Mouse (Mus musculus) ovary, postnatal 10 days (tissue): ENCODE measurements at regions not wholly inside any gene's neighbourhood (a gene's known extent, or its start where the extent isn't known, plus 50 kb on each side); places are given as distances from the start of the nearest gene placed in this dataset.

Experiments
- DNase-seq: peaks from one replicate; pipeline ENCODE4 v3.0.0; 2022; ENCODE audit warnings: low spot score

DNA sequence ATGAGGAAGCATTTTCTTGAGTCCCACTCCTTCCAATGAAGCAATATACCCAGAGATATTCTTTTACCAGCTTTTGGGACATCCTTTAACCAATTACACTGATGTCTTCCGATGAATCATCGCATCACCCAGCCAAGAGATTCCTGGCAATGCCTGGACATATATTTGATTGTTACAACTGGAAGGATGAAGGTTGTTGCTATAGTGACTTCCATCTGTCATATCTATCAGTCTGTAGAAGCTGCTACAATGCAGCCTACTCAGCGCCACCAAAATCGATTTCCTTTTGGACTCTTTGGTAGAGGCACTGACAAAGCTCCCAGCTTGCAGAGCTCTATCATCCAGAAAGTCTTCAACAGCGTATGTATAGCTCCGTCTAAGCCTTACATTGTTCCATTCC, 661.0 kb upstream of the Sox9 start:
- DNase-seq: no peak

DNA sequence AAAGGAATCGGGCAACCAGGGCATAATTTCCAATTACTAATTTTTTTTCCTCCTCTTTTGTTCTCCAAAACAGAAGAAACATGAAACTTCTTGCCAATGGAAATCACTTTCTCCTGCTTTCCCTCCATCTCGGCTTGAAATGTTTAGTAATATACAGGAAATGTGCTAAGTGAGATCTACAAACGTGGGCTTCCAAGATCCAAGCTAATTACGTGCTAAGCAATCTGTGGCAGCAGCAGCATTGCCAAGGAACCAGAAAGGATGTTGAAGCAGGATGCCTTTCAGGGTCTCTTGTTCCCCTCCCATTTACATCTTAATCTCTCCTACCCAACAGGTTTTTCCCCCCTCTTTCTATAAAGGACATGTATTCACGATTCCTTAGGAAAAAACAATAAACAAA, 660.2 kb upstream of the Sox9 start:
- DNase-seq: no peak

DNA sequence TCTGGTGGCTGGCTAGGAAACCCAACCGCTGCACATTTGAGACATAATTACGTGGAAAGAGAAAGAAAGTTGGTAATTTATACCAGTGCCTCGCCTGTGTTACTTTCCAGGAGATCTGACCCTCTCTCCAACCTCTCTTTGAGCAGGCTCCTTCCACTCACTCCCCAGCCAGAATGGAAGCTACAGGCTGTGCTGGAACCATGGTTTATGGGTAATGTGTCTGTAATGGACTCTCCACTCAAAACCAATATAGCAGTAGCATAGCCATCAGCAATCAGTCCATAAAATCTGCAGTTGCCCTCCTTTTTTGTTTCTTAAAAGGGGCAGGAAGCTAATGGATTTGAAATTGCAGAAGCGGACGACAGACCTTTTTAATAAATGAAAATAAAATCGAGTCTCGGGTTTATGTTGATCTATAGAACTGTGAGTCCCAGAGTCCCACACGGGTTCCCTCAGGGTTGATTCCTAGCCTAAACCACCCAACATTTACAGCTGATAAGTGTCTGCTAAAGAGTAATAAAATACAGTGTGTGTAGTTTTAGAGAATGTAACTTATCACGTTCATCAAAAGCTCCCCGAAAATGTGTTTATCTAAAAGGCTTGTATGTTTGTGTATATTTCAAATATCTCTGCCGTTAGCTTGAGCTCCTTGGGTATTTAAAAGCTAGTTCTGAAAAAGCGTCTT, 656.6 kb upstream of the Sox9 start:
- no peak for DNase-seq

DNA sequence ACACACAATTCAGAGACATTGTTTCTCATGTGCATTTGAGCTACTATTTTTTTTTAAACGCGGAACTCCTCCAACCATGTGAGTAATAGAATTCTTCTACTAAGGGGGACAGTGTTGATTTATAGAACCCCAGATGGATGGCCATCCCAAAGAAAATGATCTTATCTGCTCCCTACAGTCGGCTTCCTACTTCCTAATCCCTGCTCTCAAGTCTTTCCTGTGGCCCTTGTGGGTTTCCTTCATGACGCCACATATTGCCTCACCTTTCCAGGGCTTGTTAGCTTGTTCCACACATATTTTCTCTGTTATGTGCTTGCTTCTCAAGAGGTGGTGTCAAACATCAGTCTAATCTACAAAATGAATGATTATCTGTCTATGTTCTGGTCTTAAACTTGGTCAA, 651.9 kb upstream of the Sox9 start:
- DNase-seq: no peak

DNA sequence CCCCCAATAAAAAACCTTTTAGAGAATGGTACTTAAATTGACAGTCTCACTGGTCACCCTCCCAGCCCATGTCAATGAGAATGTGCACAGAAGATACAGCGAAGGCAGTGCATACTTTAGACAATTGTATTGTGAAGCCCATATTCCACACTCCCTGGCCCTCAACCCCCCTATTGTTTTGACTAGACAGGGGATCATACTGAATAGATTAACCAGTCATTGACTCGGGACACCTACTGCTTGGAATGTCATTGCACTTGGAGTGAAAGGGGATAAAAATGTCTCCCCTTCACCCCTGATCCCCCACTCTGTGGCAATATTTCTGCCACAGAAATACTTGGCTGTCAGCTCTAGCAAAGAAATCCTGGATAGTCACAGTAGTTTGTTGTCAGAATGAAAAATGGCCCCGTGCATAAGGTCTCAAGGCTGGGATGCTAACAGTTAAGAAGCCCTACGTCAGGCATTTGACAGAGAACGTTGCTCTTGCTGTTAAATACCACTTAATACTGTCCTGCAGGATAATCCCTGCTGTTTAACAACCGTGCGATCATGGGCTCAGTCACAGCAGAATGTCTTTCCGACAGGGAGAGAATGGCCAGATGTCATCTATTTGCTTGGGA, 644.5 kb upstream of the Sox9 start:
- DNase-seq: no peak

DNA sequence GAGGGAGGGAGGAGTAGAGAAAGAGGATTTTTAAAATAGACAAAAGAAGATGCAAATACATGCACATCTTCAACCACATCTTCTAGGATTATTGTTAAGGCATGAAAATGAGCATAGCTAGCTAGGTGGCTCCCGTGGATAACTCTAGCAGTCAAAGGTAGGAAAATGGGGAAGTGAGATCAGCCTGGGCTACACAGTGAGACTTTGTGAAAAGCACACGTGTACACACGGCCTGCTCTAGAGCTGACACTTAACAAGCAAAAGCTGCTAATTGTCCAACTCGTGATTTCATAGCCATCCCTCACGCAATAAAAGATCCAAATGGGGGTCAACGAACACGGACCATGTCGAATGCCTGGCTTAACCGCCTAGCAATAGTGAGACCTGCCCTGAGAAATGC, 642.0 kb upstream of the Sox9 start:
- no peak for DNase-seq

DNA sequence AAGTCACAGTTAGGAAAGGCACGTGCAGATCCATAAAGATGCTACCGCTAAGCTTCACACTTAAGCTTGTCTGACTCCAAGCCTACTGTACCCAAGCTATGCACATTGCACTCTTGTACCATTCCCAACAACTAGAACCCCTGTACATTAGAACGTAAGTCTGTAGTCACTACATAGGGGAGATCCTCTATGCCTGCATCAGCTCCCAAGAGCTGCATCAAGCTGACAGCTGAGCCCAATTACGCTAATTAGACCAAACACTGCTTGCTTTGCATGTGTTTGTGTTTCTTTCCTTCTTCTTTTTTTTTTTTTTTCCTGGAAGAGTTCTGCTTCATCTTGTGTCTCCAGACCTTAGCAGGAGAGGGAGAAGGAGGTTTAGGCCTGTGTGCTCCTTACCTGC, 641.5 kb upstream of the Sox9 start:
- no peak for DNase-seq

GRCm38 (mm10) chr11:112140912-112141311, 641.1 kb upstream of the Sox9 start:
- DNase-seq: no peak

GRCm38 (mm10) chr11:112152051-112152450, 630.0 kb upstream of the Sox9 start:
- no peak for DNase-seq

- DNase-seq: no peak
Measured at GRCm38 (mm10) chr11:112153198-112153597, 628.8 kb upstream of the Sox9 start.

DNA sequence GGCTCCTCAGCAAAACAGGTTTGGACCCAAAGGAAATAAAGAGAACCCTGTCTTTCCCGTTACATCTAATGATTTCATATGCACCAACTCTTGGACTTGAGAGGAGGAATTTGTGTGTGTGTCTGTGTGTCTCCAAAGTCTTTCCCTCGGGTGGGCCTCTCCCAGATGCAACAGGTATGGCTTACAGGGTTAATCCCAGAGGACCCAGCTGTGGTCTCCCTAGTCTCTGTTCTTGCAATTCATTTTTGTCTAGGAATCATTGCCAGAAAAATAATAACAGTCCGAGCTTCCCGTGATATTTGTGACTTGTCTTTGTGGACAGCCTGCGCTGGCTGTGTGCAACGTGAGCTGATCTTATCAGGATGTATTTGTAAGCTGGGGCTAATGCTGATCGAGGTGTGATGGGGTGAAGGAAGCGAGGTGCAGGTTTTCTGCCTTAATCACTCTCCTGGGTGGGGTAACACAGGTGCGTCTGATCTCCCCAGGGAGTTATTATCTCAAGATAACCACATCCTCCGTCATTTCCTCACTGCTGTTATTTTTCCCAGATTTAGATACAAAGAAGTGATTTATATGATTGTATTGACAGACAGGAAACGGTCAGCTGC, 627.2 kb upstream of the Sox9 start:
- DNase-seq: no peak

DNA sequence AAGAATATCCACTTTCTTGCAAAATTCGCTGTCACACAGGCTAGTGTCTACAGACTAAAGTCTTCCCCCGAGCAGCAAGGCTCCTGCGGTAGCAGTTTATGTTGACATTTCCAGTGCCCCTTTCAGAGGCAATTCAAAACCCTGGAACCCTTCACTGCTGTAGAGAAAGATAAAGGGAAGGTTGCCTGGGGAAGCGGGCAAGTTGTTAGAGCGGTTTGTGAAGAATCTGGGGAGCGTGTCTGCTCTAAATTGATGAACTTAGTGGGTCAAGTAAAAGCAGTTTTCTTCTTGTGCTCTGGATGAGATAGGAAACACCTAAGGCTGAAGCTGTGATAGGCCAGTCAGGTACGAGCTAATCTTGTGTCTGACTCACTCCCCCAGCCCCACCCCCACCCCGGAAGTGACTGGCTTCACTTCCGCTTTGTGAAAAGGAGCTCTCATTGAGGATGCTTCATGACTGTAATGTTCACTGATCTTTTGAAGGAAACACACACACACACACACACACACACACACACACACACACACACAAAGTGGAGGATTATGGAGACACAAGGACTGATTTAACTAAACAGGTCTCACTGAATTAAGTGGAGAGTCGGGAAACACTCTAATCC, 626.6 kb upstream of the Sox9 start:
- DNase-seq: no peak

DNA sequence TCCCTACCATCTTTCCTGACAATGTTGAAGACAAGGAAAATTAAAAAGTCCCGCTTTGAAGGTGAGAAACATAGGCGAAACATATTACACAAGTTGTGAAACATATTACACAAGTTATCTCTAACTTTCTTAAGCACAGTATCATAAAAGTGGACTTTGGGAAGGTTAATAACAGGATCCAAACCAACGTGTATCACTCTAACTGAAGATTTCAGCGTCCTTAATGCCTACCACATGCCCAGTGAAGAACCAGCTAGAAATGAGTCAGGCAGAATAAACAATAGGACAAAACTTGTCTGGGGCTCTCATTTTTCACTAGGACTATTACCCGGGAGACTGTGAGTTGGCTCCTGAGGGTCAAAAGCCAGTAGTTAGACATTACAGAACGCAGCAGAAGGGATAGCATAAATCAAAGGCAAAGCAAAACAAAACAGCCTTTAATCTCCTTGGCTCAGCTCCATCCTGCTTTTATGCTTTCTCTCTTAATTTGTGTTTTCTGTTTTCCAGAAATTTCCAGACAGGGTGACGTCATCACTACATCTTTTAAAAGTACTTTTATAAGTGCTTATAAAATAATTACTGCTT, 618.3 kb upstream of the Sox9 start:
- DNase-seq: no peak

DNA sequence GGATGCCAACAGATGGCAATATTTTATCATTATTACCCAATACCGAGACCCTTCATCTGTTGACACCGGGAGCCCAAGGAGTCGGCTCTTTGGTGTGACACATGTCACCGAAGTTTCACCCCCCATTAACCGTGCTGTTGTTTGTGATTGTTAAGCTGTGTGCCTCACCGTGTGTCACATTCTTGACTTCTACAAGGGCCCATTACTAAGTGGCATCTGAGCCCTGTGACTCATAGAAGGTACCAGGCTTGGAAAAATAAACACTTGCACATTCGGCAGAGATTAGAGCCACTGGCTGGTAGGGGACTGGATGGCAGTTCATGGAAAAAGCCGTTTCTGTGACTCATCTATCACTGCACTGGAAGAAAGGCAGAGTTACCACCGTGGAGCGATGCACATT, 608.4 kb upstream of the Sox9 start:
- no peak for DNase-seq

DNA sequence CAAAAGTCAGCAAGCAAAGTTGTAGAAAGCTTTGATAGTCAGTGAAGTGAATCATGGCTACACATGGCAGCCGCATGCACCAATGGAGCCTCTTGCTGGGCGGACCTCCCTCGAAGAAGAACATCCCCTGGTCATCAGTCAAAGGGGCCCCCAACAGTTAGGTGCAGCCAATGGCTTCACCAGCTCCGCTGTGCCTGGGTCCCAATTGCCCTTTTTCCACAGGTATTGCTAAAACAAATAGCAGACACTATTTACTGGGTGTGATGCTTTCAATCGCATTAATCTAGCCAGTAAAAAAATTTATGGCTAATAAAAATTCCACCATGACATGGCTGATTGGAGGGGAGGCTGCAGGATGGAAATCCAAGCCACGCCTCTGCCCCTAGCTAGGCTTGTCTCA, 606.7 kb upstream of the Sox9 start:
- no peak for DNase-seq

DNA sequence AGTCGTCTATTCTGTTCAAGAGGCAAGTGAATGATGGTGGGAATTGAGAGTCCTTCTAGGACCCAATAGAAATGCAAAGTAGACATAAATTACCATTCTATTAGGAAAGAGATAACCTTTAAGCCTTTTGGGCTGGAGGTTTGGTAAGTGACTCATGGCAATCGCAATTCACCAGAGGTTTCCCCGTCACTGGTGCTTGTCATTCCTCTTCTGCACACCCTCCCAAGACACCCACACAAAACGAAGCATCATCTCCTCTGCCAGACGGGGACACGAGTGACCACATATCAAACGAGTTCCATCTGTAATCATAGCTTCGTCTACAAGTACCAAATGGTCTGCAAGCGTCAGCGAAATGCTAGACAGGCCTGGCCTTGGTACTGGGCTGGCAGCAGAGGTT, 601.4 kb upstream of the Sox9 start:
- DNase-seq: no peak

GRCm38 (mm10) chr11:112197620-112198268, 584.3 kb upstream of the Sox9 start:
- DNase-seq: no peak

DNA sequence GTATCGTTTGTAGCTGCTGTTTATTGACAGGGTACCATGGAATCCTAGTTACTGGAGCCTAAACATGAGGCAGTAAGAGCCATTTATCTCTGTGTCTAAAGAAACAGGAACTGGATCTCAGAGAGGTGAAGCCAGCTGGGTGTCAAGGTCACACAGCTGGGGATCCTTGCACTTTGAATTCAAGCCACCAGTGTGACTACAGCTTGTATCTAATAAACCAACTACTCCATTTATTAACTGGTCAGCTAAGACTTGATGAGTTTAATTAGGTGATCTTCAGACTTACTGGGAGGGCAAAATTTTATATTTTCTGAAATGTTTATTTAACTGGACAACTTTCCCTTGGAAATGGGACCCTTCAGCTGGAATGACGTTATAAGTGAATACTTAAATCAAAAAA, 577.5 kb upstream of the Sox9 start:
- no peak for DNase-seq

DNA sequence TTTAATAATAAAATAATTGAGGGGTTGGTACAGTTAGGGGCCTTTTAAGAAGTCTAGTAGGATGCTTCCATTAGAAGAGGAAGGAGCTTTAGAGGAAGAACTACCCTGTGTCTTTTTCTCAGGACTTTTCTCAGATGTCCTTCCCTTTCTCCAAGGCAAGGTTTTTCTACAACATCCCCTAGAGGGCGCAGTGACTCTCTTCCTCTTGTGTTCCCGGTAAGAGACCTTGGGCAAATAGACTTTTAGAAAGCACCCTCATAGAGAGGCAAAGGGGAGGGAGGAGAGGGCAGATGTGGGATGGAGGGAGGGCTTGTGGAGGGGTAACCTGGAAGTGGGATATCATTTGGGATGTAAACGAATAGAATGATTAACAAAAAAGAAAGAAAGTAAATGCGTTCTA, 572.6 kb upstream of the Sox9 start:
- no peak for DNase-seq

GRCm38 (mm10) chr11:112219046-112219720, 562.8 kb upstream of the Sox9 start:
- no peak for DNase-seq

GRCm38 (mm10) chr11:112234492-112235116, 547.4 kb upstream of the Sox9 start:
- DNase-seq: no peak
